Mouse (Mus musculus) monocyte, adult 2 months (primary cell): ENCODE measurements around the gene Mki67.

Experiments used
- DNase-seq, 2 experiments: peaks; one replicate each; pipeline ENCODE4 v3.0.0; 2022; ENCODE audit warnings: low spot score in 2 of 2, low read depth in 1 of 2

Gene Mki67

DNA sequence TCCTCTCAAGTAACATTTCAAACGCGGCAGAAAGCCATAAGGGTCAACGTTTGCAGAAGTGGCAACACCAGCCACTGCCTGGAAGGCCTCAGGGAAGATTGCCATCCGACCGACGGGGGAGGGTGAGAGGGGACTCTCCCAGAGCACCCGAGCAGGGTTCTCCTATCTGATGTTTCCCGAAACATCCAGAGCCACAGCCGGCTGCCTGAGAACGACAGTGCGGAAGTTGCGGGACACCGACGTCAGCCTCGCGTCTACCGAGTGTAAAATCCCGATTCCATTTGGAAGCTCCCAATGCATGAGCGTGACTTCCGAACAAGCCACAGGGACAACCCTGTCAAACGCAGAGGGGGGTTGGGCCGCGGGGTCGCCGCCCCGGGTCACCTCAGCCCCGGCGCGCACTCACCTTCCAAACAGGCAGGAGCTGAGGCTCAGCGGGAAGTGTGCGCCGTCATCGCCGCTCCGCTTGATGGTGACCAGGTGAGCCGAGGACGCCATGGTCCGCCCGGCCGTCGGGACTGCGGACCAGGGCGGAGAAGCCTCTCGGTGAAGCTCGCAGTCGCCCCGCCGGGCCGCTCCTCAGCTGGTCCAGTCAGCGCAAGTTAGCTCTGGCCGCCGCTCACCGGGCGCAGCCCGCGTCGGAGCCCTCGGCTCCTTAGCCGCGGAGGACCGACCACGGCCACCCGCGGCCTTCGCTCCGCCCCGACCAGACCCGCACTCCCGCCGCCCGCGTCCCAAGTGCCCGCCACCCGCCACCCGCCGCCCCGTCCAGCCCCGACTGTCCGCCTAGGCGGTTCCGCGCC, at the start of gene Mki67:
Mki67 (minus strand) TSS at position 720 of the 803 bp plus-strand sequence.
- peak in 1 of 2 experiments; percentile 39 for DNase-seq

DNA sequence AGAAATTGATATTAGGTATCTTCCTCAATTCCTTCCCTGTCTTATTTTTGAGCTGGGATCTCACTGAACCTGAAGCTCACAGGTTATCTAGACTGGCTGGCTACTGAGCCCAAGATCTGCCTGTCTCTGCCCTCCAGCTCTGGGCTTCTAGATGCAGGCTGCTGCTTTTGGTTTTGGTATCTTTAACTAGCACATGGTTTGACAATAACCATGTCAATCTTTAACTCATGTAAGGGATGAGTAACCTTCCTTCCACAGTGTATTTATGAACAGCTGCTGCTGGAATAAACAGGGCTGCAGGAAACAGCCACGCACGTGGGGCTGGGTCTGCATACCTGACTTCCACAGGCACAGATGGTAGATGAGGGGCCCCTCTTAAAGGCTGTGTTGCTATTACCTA, 47.1 kb upstream of the Mki67 start:
- DNase-seq: no peak

DNA sequence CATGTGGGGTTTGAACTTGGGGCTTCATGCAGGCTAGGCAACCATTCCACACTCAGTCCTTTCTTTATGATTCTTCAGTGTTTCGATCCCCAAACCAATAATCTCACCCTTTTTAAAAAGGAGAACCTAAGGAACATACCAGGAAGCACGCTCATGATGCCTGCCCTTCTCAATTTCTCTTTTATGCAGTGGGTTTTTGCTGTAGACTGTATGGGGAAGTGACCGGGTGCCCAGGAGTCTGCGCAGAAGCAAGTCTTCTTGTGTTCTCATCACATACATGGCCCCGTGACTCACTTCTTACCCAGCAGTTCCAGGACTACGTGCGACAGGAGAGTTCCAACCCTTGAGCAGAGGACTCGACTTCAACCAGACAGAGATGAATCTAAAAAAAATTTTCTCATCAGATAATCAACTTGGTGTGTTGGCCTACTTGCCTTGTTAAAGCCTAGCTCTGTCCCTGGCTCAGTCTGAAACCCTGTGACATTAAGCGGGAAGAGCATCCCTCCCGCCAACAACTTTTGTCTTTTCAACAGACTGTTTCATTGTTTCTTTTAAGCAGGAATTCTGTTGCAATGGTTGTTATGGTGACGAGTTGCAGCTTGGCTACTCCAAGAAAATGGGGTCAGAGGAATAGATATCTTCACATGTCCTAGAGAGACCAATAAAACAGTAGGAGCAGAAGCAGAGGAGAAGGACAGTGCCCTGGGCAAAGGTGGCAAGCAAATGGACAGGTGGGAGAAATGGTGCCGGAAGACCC, 42.8 kb upstream of the Mki67 start:
- peak in 1 of 2 experiments; percentile 6 for DNase-seq

DNA sequence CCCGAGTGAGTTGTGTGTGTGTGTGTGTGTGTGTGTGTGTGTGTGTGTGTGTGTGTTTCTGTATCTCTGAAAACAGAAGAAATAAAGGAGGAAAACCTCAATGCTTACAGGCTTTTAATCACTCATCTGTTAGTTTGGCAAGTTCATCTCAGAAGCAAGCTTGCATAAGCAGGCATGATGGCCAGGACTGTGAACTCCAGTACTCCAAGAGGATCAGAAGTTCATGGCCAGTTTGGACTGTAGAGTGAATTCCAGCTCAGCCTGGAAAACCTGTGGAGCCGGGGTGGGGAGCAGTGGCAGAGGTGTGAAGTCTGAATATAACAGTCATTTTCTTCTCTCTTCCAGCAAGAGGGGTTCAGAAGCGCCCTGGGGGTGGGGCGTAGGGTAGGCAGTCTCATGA, 42.0 kb upstream of the Mki67 start:
- no peak for DNase-seq

DNA sequence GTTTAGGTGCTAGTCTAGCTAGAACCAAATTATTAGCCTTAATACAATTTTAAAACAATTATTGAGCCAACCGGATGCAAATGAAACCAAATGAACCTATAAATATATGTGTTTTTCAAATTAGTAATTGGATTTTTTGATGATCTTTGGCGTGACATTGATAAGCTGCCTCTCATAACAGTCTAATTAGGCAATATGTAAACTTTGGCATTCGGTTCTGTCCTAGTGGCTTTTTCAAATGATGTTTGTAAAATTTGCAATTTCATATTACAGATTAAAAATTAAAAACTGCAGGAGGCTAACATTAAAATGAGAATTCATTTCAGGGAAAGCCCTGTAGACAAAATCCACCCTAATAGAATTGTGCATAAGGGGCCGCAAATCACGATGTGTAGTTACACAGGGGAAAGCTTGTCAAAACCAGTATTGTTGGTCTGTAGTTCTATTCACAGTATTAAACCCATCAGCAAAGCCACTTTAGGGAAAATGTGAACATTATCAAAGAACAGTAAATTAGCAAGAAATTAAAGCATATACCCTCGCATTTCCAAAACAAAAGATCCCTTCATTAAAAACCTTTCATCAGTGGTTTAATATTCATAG, 40.9 kb upstream of the Mki67 start:
- no peak for DNase-seq

DNA sequence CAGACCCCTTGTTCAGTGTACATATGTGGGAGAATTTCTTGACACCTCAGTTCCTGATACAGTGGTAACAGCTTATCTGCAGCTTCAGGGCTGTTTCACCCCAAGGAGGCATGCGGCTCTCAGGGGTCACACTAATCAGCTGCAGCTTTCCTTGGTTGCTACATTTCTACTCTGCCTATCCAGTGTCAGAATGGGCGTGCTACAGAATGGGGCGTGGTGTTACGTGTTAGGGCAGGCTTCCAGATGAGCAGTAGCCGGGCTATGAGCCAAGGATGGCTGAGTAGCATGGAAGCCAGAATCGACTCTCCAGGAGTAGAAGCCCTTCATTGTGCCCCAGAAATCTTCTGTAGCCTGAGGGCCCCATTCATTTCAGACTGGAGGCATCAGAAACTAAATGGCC, 32.8 kb upstream of the Mki67 start:
- DNase-seq: no peak

DNA sequence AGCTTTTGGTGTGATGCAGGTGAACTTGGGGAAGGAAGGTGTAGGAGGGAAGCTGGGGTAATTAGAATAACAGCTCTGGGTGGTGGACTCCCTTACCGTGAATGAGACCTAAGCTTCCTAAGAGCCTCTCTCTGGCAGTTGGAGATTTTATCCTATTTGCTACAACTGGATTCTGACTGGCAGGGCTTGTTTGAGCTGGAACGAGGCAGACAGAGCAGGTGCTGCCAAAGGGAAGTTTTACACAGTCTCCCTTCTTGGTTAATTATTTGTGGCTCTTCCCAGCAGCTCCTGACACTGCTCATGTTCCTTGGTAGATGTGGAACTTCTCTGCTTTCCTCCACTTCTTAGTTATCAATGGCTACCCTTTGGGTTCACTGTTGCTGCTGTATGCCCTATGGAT, 30.9 kb upstream of the Mki67 start:
- no peak for DNase-seq

DNA sequence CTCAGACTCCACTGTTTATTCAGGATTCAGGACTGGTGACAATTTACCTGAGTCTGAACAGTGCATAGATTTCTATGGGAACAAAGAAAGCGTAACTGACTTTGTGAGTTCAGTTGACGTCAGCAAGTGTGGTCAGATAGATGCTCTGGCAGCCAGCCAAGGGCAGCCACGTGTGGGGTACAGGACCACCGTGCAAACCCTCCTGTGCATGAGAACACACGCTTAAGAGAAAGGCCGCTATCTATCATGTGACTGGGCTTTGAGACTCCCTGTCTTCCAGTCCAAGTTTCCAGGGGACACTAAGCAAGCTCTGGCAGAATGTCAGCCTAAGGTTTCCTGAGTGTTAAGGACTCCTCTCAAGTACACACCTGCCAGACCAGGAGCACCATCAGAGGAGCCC, 30.4 kb upstream of the Mki67 start:
- DNase-seq: no peak

DNA sequence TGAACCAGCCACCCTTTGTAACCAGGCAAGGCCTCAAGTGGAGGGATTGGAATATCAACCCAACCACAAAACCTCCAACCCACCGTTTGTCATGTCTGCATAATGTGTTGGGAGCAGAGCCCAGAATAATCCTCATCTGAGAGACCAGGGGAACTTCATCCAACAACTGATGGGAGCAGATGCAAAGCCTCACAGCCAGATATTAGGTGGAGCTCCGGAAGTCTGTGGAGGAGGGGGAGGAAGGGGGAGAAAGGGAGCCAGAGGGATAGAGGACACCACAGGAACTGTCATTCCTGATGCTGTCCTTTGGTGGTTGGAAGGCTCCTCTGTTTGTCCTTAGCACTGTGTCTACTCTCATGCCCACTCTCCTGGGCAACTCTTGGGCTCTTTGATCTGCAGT, 28.9 kb upstream of the Mki67 start:
- no peak for DNase-seq

DNA sequence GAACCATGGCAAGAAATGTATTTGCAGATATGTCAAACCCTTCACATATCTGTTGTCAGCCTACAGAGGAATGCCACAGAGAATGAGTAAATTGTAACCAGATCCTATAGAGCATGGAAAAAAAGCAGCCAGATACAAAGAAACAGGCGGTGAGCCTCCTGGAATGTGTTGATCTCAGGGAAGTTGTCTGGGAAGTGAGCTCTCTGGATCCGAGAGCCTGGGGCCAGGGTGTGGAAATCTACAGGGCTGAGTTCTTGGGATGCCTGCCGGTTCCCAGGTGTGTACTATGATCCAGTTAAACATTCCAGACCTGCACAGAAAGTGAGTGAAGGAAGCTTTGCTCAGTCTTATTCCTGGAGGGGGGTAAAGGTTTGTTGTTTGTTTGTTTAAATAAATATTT, 24.3 kb upstream of the Mki67 start:
- no peak for DNase-seq

DNA sequence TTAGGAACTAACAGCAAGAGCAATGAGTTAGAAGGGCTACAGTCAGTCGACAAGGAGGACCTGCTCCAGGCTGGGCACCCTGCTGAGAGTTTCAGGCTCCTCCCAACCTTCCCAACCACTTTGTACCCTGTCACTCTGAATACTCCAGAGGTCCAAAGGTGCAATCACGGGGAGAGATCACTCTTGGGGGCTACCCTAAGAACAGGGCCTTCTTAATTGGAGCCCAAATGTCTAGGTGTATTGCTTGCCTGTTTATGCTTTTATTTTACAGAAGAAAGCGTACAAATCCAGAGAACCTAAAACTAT, 20.4 kb upstream of the Mki67 start:
- DNase-seq: no peak

DNA sequence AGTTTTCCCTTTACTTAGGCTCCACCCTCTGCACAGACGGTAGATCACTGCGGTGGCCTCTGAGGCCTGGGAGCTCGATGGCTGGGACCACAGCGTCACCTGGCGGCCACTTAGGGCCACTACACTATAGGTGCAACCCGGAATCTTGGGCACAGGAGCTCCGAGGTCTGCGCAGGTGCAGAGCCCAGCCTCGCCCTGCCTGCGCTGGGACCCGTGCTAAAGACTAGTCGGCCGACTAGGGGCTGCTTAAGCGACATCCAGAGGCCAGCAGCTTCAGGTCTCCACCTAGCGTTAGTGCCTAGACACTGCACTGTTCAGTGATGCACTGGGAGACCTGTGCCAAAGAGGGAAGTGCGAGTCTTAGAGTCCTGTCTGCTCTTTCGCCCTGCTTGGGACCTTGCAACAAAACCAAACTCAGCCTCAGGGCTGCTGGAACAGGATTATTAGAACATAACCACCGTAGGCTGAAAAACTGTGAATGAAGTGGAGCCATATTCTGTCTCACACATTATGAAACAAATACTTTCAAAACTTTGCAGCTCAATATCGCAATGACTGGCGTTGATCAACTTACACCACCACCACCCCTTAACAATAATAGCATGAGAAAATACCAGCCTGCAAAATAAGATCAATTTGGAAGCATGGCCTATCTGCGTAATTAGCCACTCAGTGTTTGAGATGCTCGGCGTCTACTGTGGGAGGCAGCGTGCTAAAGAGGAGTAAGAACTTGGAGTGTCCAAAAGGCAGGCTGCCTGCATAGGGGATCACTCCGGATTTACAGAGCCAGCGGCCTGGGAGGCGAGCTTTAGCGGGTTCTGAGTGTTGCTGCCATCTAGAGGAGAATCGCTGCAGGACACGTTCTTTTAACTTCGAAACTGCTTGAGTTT, 19.8 kb upstream of the Mki67 start:
- DNase-seq: peak; percentile 62 to 79

DNA sequence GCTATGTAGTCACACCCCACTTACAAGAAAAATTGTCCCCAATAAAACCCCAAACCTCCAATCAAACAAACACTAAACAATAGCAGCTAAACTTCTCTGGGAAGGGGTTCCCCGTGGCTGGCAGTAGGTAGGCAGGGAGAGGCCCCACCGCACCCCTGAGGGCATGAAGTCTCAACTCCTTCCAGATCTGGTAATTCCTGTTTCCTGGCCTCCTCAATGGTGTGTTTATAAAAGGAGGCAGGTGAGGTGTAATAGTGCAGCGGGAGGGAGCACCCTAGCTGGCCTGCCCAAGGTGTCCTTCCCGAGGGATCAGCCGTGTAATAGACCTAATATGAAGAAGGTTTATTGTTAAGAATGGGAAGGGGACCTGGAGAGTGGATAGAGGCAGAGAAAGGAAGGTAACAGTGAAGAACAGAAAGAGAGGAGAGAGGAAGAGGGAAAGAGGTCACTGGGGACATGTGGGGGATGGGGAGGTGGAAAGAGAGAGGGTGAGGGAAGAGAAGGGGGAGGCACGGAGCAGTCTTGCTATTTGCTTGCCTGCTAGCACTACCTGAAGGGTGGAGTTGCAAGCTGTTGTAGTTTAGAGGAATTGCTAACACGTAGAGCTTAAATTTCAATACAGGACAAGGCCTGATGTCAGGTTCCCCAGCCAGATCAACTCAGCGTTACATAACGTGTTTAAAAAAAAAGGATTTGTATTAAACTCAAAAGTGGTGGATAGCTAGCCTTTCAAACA, 18.9 kb upstream of the Mki67 start:
- DNase-seq: no peak

DNA sequence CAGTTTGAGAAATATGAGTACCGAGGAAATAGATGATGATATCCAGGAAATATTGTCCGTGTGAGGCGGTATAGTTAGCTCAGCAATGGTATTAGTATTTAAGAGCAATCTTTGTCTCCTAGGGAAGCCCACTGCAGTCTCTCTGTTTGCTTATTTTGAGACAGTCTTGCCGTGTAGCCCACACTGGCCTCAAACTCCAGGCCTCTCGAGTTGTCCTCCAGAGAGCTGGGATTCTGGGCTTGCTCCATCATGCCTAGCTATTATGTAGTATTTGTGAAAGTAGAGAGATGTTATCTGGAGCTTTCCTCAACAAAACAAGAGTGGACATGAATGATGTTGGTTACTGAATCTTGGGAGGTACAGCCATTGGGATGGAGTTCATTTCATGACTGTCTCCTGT, 18.2 kb upstream of the Mki67 start:
- no peak for DNase-seq

DNA sequence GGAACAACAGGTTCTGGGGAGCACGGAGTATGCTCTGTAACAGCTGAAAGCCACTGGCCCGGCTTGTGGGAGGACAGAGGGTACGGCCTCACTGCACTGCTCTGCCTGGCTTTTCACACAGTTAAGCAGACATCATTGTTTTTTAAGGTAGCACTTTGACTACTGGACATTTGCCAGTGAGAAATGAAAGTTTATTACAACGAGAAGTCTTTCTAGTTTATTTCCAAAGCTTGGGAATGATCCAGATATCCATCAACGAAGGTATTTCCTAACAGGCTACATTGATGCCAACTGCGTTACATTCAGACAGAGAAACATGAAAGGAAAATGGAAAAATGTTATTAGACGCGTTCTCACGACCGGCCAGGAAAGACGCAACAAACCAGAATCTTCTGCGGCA, 11.9 kb upstream of the Mki67 start:
- no peak for DNase-seq

DNA sequence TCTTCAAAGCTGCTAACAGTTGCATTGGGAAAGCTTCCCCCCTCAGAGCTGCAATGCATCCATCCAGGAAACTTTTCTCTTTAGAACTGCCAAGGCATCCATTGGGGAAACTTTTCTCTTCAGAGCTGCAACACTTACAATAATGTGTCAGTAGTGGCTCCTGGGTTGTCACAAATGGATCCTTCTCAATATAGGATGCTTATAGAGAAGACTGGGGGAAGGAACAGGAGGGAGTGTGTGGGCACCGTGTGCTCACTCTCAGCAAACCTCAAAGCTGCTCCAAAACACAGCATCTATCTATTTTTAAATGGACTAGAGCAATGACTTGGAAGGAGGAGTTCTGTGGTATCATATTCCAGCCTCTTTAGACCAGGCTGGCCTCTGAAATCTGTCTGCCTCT, 10.5 kb upstream of the Mki67 start:
- DNase-seq: no peak

DNA sequence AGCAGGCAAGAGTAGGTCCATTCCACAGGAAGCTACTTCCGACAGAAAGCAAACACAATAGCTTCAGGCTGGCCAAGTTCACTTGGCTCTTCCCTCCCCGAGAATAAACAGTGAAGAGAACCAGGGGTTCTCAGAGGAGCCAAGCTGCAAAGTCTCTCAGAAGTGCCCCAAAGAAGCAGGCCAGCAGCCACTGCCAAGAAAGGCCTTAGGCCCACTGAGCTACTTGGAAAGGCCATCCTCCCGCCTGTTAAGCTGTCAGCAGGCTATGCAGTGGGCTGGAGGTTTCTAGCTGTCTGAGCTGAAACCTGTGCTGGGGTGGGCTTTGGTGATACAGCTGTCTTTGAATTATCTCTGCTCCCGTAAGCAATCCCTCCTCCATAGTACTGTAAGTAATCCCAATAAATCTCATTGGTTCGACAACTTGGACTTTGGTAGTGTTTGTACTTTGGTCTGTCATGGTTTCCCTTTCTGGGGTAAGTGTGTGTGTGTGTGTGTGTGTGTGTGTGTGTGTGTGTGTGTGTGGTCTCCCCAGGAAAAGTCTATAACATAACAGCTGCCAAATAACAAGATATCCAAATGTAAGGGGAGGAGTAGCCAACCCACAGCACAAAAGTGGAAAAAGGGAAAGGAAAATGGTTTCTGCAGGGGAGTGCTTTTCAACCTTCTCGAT, 7.6 kb upstream of the Mki67 start:
- no peak for DNase-seq

DNA sequence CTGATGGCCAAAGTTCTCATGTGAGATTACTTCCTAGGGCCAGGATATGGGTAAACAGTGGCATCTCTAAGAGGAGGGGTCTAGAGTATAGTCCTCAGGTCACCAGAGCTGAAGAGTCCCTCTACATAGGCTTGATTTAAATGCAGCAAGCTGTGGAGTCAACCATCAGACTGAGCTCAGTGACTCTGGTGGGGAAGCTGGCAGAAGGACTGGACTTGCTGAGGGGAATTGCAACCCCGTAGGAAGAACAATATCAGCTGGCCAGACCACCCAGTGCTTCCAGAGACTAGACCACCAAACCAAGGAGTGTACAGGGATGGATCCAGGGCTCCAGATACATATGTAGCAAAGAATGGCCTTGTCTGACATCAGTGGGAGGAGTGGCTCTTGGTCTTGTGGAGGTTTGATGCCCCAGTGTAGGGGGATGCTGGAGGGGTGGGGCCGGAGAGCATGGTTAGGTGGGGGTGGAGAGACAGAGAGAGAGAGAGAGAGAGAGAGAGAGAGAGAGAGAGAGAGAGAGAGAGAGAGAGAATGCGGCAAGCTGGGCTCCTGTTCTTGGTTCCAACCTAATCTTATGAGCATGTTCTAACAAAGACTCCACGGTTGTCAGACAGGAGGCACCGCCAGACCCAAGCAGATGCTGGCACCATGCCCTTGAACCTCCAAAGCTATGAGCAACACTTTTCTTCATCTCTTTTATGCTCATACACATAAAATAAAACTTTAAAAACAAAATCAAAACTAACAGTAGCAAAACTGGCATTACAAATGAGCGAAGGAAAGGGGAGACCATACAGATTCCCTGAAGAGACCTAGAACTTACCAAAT, 6.1 kb upstream of the Mki67 start:
- DNase-seq: no peak

DNA sequence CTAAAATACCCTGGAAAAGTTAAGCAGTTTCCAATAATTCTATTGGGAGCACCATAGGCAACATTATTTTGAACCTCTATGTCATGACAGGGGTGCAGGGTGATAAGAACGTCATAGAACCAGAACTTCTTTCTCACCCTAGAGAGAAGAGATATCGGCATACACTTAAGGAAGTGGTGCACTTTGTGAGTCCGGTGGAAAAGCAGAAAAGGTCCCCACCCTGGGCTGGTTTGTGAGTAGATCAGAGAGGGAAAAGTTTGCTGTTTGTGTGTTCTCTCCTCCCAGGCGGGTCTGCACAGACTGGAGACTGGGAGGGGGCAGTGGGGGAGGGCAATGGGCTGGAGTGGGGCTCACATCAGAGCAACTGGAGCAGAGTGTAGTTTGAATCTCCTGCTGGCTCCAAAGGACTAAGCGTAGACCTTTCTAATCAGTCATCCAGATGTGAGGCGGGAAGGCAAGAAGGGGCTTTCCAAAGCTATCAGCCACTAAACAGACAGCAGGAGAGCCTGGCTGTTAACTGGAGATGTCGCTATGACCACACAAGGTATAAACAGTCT, 5.4 kb upstream of the Mki67 start:
- no peak for DNase-seq
